Mouse (Mus musculus): ENCODE measurements around the gene Nadk.

DNA sequence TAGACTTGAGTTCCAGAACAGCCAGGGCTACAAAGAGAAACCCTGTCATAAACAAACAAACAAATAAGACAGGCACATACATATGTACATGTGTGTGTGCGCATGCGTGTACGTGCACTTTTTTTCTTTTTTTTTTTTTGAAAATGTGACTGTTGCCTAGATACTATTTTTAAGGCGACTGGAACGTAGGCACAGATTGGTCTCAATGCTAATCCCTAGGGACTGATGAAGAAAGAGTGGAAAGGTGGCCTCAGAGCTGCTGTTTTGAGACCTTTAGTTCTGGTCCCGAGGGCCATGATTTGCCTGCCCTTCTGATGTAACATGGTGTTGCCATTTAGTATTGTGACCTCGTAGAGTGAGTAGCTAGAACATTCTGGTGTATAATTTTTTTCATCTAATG, 12.2 kb upstream of the Nadk start:
- TF ChIP-seq CTCF (IDR thresholded peaks at IDR 0.05) (no peak), POLR2A (IDR thresholded peaks at IDR 0.05; ENCODE audit: insufficient read depth, low read depth, low read length) (no peak), EP300 (IDR thresholded peaks at IDR 0.05; ENCODE audit: insufficient read depth, low read depth, low read length) (no peak)
